Mouse (Mus musculus) urinary bladder, adult 2 months (tissue): ENCODE measurements around the gene Gm49388. TPM values are rescaled to one million over a fixed set of nuclear protein-coding genes. Genes with fewer than 3 reads are reported as not detected.
"Not testable (repeated sequence)": the region's sequence is repeated elsewhere in the genome, so short reads cannot be mapped to it uniquely, and the experiment has no call there.

Experiments used
- DNase-seq: peaks from one replicate; pipeline ENCODE4 v3.0.0; 2022; ENCODE audit warnings: low spot score
- polyA plus RNA-seq: library from polyadenylated mRNA; depleted of rRNA; stranded (reverse); fragments of >200 nt; gene quantifications from 2 replicates; pipeline ENCODE4 v1.2.3, GENCODE M21; 2012

The Gm49388 gene
- polyA plus RNA-seq, 1 experiment, result 0.21 TPM

- DNase-seq, result no peak
Observed at GRCm38 (mm10) chr7:127802313-127802712, 16.9 kb downstream of the Gm49388 start.

DNA sequence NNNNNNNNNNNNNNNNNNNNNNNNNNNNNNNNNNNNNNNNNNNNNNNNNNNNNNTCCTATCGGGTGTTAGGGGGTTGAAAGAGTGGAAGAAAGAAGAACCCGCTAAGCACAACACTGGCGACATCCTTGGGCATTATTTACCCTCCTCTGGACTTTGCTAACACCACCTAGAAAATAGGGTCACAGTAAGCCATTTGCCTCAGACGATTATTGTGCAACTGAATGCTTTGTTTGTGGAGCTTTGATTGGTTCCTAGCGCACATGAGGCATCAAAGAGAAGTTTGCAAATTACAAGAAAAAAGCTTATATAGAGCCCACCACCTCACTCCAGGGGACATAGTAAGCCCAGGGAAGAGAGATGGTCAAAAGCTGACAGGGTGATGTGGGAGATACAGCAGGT is 23.4 kb downstream of the Gm49388 start:
- no peak for DNase-seq

GRCm38 (mm10) chr7:127809846-127810245 is 24.4 kb downstream of the Gm49388 start:
- no peak for DNase-seq

DNA sequence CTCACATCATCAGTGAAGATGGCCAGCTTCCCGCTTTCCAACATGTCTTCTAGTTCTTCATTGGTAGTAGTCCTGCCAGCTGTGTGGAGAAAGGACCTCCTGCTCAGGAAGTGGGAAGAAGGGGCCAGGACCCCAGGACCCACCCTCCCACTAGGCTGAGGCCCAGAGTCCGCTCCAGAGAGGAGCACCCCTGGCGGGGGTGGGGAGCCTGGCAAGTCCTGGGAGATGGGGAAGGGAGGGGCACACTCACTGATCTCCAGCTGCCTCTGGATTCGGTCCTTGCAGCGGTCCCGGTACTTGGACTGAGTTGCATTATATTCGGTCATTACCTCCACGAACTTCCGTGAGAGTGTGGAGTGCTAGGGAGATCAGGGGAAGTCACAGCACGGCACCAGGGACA is 25.2 kb downstream of the Gm49388 start:
- no peak for DNase-seq

DNA sequence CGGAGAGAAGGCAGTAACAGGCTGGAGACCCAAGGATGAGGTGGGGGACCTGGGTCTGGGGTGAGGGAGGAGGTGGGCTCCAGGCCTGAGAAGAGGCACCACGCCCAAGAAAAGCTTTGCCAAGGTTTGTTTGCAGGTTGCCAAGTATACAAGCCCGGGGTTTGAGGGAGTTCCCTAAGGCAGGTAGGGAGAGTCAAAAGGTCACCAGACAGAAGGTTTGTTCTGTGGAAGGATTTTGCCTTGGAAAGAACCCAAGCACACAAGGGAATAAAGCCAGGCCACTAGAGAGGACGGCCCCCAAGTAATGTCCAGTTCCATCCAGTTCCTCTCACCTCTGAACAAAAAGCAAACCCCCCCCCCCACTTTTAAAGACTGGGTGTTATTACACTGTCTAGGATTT is 25.8 kb downstream of the Gm49388 start:
- DNase-seq, result no peak

DNA sequence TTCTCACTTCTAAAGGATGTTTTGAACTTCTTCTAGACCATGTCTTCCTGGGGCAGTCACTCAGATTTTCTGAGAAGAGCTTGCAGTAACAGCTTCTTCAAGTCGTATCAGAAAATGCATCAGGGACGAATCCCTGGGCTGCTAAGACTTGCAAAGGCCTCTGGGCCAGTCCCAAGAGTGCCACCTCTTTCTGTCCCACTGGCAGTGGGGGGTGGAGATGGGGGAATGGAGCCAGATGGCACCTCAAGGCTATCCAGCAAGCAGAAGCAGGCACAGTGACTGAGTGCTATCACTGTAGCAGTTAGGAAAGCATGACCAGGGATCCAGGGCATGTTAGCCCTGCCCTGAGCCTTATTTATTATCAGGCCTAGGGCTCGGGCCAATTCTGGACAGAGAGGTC is 26.9 kb downstream of the Gm49388 start:
- DNase-seq, result no peak

DNA sequence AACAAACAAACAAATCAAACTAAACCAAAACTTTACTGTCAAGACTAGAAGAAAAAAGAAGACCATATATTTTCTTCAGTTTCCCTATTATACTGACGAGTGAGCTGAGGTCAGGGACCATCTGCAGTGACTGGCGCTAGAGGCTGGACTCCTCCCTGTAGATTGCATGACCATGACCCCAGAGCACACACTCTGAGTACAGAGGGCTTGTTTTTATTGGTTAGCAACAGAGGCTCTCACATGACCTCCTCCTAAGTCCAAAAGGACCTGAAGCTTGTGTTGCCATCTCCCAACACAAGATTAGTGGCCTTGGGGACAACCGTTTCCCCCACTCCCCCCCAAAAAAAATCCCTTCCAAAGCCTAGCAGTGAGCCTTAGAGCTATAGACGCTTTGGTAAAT is 28.4 kb downstream of the Gm49388 start:
- DNase-seq, result no peak

- no peak for DNase-seq
Observed at GRCm38 (mm10) chr7:127814241-127814921, 29.0 kb downstream of the Gm49388 start.

DNA sequence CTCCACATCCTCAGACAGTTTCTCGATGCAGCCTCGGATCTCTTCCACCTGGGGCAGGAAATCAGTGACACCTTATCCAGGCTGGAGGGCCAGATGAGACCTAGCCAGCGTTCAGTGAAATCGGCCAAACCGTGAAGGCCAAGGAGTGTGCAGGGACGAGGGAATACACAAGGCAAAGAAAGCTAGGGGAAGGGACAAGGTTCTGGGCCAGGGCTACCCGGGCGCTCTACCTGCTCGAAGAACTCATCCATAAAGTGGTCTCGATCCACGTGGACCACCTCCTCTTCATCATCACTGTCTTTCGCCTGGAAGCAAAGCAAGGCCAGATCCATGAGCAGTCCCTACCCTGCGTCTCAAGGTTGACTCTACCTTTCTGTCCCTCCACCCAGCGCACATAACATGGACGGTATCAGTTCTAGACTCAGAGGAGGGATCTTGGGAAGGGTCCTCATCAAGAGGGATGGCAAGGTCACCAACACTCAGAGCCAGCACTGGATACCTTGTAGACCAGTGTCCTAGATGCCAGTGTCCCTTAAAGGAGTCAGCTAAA is 29.8 kb downstream of the Gm49388 start:
- DNase-seq, result no peak

DNA sequence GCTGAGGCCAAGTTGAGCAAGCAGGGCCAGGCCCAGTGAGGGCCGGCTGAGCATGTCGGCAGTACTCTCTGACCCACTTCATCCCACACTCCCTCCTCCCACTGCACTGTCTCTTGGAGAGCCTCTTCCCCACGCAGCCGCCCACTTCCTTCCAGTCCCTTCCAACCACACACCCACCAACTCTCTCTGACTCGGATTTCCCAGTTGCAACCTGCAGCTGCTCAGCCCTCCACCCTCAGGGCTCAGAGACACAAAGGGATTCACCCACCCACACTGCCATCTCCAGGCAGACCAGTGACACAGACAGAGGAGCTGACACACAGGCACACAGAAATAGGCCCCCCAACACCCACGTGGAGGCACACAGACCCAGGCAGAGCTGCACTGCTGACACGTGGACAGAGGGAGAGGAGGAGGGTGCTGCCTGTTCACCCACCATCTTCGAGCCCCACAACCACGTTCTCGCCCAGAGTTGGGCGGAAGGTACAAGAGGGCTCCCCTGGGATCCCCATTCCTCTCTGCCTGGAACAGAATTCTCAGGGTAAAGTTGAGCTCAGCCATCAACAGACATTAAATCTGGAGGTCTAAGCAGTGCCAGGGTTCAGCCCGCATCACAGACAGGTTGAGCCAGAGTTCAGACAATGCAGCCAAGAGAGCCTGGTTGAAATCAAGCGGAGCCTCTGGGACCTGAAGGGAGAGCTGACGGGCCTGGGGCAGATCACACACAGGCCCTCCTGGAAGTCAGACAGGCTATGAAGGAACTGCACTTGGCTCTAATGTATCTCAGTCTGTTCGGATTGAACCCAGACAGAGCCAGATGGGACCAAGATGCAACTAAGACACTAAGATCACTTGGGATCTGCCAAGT is 30.8 kb downstream of the Gm49388 start:
- DNase-seq, result no peak

DNA sequence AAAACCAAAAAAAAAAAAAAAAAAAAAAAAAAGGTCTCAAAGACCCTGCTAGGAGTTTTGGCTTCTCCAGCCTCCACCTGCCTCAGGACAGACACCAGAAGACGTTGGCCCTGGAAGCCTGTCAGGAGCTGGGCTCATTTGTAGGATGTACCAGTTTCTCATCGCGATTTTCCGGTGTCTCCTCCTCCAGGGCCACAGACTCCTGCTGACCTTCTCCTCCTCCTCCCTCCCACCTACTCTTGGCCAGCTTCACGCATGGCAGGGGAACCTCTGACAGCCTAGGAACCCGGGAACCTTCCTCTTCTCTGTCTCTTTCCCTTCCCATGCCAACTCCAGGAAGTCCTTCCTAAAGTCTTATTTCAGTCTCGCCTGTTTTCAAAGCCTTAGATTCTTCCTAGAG is 31.6 kb downstream of the Gm49388 start:
- DNase-seq, result no peak

DNA sequence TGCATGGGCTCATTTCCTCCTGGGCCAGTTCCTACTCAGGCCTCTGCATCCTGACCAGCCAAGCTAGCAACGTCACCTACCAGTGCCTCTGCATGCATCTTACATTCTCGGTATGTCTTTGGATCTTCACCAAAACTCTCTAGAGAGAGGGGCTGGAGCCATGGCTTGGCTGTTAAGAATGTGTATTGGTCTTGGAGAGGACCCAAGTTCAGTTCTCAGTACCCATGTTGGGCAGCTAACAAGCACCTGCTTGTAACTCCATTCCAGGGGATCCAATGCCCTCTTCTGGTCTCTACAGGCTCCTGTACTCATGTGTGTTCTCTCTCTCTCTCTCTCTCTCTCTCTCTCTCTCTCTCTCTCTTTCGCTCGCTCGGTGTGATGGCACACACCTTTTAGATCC is 32.4 kb downstream of the Gm49388 start:
- DNase-seq, result no peak

- DNase-seq, result no peak
Observed at GRCm38 (mm10) chr7:127820836-127821509, 35.6 kb downstream of the Gm49388 start.

- no peak for DNase-seq
Observed at GRCm38 (mm10) chr7:127822494-127822893, 37.1 kb downstream of the Gm49388 start.

- no peak for DNase-seq
Observed at GRCm38 (mm10) chr7:127823236-127824171, 38.1 kb downstream of the Gm49388 start.

DNA sequence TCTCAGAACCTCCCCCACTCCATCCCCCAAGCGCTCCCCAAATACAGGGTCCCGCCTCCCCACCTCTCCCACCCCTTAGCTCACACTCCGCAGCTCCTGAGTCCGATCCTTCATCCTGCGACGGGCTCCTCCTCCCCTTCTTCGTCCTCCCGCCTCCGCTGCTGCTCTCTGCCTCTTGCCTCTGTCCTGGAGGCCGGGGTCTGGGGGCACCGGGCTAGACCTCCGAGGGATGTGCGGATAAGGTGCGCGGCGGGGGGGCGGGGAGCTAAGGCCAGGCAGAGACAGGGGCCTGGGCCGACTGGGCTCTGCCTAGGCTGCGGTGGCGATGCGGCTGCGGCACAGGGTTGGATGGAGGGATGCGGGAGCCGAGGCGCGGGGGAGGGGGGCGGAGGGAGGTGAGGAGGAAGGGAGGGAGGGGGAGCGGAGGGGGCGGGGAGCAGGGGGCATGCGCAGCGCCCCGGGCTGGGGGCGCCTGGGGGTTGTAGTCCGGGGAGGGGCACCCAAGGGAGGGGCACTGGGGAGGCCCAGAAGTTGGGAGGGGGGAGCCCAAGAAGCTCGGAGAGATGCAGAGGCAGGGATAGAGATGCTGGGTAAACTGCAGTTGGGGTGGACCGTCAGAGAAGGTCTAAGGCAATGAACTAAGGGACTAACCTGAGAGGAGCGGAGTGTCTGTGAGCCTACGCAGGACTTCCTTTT is 38.9 kb downstream of the Gm49388 start, which contains the start of the genes Stx4a and Stx1b:
Stx4a (plus strand) TSS at position 119 of the 696 bp plus-strand sequence.
Stx1b (minus strand) TSS at position 374 of the 696 bp plus-strand sequence.
- no peak for DNase-seq

DNA sequence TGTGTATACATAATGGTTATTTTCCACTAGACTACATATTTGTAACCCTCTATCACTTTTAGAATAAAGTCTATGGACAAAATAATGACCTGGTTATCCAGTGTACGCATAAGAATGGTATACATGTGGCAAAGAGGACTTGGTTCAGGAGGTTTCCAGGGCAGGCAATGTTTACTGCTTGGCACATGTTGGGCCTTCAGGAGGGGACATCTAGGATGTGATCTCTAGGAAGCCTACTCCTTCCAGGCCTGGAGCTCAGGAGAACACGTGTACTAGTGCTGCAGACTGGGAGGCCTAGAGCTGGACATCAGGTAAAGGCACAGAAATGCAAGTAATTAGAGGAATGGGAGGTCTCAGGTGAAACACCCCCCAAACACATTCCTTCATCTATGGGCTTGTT is 50.1 kb downstream of the Gm49388 start:
- no peak for DNase-seq

DNA sequence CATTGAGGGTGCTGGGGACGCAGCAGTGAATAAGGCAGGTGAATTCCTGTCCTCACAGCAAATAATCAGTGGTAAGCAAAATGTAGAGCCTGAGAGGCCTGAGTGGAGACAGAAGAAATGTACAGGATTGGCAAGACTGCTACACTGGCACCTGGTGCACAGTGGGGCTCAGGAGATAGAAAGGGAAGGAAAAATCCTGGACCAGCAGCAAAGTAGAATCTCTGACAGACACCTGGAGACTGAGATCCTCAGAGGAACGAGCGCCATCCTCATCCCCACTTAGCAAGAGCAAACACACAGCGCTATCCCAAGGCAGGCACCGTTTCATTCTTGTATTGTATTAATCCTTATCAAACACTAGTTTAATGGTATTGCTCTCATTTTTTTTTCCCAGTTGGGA is 52.1 kb downstream of the Gm49388 start:
- no peak for DNase-seq

- DNase-seq, result not testable (repeated sequence)
Observed at GRCm38 (mm10) chr7:127837878-127838277, 52.5 kb downstream of the Gm49388 start.

GRCm38 (mm10) chr7:127840031-127840430 is 54.6 kb downstream of the Gm49388 start:
- not testable (repeated sequence) for DNase-seq
